Mouse (Mus musculus): ENCODE measurements around the gene Zbtb16.

The Zbtb16 gene

DNA sequence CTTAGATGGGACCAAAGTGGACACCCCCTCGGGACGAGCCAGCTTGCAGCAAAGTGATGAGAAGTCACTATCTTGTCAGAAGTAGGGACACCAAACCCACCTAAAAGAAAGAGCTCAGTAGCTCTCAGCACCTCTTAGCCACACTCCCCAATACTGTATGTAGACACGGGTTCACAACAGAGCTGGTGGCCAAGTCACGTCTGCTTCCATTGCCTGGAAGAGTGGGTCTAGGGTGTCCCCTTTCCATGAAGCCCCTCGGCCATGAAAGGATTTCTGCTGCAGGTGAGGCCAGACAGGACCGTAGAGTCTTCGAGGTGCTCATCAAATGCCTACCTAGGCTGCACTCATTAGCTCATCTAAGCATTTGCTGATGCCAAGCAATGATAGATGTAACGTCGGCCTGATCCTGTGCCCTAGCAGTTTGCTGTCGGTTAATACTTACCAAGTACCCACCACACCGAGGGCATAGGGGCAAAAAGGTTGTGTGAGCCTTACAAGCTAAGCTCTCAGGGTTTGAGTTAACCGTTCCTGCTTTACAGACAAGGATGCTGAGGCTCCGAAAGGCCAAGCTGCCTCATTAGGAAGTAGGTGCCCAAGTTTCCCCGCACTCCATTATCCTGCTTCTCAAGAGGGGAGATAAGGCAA lies 94.5 kb downstream of the Zbtb16 start:
- no peak for DNase-seq

DNA sequence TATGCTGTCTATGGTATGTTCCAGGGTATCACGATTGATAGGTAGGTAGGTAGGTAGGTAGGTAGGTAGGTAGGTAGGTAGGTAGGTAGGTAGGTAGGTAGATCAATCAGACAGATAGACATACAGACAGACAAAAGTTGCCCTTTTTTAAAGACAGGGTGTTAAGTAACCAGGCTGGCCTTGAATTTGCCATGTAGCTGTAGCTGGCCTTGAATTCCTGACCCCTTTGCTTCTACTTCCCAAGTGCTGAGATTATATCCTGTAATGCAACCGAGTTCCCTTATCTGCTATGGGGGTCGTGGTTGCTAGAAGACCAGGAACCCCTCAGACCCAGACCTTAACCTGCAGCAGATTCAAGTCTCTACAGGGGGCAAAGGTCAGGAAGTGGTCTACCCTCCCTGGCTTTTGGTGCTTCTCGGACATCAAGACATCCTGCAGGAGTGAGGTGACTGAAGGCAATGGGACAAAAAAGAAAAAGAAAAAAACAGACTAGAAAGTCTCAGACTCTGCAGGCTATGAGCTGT lies 95.2 kb downstream of the Zbtb16 start:
- no peak for DNase-seq

DNA sequence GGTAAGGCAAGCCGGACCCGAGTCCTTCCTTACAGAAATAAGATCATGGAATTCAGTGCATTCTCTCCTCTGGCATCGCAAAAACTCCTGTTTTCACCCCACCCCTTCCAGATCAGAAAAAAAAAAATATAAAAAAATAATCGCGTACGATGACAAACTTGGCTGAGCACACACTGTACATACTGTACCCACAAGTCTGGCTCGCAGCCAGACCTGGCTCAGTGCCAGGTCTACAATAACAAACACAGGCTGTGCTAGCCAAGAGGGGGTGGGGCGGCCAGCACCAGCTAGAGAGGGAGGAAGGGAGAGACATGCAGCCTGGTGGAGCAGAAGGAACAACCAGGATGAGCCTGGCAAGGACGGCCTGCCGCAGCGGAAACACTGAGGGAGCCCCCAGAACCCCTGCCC lies 95.9 kb downstream of the Zbtb16 start:
- peak; percentile 95 to 98 for DNase-seq

DNA sequence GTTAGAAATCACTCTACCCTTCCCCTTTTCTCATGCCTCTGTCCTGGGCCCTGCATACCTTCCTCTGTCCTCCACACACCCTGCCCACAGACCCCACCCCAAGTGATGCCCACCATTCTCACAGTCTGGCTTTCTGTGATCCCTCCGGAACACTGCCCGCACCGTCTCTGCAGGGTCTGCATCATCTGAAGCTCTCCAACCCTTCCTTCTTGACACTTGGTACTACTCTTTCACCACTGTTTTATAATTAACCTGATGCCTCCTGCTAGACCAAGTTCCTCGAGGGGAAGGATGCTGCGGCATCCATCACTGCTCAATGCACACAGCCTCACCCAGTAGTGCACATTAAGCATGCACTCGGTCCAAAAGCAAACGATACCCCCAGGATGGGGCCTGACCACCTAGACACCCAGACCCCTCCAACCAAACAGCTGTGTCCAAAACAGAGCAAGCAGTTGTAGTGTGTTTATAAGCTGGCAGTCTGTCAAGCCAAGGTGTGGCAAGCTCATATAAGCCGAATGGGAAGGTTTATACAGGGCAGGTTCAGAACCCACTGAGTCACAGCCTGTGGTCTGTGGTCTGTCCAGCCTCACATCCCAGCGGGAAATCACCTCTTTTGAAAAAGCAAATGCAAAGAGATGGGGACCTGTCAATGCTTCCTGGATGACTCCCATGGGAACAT lies 97.1 kb downstream of the Zbtb16 start:
- DNase-seq, result no peak

DNA sequence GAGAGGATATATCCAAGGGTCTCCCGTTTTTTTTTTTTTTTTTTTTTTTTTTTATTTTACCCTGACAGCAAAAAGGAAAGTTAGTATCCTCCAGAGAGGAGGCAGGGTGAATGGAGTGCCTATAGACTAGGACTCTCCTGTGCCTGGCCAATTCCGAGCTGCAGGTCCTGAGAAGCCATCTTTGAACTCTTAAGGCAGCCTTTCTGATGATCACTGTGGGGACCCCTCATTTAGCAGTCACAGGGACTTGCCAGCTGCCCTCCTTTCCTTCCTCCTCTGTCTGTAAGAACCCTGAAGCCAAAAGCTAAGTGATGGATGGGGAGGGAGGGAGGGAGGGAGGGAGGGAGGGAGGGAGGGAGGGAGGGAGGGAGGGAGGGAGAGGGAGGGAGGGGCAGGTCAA lies 98.1 kb downstream of the Zbtb16 start:
- no peak for DNase-seq

DNA sequence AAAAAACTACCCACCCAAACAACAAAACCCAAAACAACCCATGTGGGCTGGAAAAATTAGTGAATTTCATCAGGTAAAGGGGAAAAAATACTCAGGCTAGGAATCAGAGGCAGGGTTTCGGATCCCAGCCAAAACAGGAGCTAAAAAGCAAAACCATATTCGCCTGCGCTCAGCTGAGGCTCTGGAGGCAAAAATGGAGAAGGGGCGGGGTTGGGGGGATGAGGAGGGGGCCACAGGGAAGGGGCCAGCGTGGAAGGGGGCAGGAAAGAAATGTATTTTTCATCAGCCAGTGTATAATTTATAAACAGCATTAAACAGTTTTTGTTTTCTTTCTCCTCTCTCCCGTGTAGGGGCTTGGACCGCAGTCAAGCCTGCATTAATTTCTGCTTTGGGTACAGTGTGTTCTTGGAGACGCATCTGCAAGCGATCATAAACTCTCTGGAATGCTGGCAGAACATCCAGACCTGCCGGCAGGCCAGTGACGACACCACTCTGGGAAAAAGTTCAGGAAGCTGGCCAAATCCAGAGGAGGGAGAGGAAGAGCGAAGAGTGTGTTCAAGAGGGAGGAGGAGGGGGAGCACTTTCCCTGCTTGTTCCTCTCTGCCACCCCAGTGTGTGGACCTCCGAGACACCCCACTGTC lies 98.7 kb downstream of the Zbtb16 start:
- DNase-seq, result peak; percentile 95 to 97

DNA sequence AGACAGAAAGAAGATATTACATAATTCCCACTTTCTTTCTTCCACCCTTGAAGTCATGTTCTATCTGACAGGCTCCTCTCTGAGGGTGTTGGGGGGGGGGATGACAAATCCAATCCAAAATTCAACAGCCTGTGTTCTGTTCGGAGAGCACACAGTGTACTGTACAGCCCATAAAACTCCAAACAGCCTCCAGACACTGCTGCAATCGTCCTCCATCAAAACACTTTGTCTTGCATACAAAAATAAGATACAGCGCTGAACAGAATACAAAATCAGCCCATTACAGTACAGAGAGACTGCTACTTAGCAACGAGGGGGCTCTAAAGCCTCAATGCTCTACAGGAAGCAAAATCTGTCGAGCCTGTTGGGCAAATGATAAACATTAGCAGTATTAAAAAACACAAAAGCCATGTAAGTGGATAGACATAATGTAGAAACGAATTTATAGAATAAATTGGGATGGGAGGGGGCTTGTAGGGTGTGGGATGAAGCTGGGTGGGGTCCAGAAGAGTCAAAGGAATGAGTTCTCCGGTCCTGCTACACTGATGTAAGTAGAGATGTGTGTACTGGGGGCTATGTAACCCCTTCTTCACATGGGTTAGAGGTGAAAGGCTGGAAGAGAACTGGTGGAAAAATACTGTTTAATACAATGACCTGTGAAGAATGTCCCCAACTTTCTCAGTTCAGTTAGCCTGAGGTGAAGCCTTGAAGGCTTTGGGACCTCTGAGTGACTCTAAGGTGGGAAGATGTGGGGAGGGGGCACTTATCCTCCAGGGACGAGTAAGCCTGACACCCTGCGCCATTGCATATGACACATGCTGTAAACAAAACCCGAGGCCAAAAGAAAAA lies 99.4 kb downstream of the Zbtb16 start:
- no peak for DNase-seq

DNA sequence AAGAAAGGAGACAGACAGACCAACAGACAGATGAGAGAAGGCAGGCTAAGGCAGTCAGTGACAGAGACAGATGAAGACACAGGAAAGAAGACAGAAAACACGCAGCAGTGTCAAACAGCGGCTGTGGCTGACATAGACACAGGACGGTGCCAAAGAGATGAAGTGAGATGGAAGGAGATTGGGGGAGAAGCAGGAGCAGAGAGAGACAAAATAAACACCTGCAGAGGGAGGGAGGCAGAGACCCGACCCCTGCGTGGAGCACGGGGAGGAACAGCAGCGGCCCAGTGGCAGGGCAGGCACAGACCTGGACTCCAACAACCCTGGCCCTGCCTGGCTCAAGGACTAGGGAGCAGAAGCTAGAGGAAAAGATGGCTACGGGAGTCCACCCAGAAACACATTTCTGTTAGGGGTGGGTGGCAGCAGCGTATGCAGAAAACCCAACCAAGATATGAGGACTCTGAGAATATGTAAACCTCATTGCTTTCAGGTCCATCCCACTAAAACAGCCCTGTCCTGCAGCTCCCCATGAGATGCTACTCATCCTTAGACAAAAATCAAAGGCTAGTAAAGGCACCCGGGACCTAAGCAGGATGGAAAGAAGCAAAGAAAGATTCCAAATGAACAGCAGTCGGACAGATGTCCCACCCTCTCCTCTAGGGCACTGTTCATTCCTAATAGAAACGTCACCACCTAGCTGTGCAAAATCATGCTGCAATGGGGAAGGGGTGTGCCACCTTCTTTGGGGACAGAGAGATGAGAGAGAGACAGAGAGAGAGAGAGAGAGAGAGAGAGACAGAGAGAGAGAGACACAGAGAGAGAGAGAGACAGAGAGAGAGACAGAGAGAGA lies 100.3 kb downstream of the Zbtb16 start:
- DNase-seq, result no peak

DNA sequence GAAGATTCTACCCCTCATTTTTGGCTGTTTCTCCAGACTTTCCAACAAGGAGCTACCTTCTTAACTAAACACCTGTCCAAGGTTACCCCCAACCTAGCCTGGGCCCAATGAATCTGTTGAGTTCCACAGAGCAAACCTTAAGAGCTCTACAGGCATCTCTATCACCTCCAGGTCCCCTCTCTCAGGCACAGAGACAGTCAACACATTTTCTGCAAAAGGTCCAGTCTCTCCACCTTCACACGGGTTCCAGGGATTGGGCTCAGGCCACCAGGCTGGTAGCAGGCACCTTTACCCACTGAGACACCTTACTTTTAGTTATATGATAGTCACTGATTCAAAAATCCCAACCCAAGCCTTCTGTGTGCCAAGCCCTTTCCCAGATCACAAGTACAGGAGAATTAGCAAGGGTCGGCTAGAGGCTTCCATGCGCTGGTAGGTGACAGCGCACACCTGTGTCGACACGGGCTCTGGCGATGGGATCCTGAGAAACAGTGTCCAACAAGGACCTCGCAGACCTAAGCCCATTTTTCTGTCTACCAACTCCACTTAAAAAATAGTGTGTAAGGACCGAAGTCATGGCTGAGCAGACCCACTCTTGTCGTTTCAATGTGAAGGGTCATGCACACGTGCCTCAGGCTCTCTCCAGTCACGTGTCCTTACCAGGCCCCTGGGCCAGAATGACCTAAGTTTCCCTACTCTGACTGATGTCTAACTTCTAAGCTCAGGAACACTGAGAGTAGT lies 101.1 kb downstream of the Zbtb16 start:
- no peak for DNase-seq

DNA sequence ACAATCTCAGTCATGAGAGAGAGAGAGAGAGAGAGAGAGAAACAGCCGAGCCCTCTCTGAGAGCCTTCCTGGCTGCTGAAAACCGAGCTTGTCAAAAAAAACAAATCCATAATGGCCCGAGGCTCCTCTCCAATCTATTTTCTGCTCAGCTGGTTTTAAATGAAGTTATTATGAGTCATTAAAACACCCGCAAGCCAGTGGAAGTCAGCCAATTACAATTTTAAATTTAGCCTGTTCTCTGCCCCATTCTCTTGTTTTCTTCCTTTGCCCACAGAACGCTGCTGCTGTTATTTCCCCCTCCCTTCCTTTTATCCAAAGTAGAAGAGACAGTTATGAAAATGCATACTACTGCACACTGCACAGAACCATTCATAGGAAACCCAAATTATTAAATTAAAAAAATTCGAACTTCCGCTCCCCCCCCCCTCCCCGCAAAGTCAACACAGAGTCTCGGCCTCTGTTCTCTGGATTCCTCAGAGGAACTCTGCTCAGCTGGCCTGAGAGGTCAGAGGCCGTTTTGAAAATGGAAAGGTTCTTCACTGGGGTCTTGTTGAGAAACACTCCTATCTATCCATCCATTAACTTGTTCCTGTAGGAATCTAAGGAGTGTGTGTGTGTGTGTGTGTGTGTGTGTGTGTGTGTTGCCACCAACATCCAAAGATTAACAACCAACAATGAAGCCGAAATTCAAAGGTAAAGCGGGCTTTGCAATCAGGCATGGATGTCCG lies 102.0 kb downstream of the Zbtb16 start:
- DNase-seq, result peak in 1 of 2 experiments; percentile 69

DNA sequence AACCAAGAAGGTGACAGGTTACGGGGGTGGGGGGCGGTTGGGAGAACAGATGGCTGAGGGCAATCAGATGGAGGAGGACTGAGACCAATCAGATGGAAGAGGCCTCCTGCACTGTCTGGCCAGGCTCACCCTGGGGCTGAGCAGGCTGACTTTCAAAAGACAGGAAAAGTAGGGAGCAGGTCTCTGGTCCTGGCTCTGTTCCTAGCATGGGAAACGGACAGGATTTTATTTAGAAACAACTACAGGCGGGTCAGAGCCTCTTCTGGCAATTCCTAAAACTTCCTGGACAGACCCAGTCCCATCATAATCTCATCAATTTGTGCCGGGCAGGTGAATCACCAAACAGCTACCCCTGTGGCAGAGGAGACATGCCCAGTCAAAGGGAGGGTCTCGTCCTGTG lies 102.9 kb downstream of the Zbtb16 start:
- no peak for DNase-seq

DNA sequence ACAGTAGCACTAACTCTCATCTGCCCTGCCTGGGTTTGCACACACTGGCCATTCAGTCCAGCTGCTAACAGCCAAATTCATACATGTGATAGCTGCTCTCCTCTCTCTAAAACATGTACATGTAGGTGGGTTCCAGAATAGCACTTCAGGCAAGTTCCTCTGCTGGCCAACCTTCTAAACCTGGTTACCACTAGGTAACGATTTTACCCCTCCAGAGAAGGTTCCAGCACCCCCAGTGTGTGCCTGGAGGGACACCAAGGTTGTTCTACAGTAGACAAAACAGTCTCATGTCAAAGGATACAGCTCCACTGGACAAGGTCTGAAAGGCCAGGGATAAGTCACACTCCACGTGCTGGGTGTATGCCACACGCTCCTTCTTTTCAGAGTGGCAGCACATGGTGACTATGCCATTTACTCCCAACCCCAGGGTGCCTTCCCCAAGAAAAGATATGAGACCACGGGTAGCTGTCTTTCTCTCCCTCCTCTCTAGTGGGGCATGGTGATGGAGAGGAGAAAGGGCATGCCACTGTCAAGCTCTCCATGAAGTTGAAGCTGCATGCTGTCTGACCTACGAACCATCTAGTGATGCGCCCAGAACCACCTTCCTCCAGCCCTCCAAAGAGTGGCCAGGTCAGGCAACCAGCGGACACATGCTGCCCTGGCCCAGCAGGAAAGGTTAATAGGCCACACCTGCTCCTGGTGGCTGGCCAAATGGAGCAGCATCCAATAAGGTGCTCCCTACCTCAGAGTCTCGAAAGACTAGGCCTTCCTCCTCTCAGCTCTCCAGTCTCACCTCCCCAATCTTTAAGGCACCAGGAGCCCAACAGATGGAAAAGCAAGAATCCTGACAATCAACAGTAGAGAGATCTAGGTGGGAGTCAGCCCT lies 104.1 kb downstream of the Zbtb16 start:
- DNase-seq, result no peak

DNA sequence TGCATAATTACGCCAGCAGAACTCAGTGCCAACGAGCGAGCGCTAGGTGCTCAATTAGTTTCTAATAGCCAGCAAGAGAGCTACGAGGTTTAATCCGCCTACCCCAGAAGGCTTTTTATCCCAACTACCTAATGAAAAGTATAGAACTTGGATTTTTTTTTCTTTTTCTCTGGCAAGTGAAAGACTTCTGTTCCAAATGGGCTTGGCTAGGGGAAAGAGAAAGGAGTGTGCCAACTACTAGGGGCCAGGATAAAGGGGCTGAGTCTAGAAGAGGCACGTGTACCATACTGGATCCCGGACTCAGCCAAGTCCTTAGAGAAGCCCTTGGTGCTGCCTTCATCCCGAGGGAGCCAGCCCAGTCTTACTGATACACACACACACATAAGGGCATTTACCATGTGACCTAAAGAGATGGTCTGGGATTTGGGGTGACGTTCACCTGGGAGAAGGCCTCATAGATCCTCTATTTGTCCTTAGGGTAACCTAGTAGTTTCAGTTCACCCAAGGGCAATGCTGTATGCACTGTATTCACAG lies 105.5 kb downstream of the Zbtb16 start:
- no peak for DNase-seq

DNA sequence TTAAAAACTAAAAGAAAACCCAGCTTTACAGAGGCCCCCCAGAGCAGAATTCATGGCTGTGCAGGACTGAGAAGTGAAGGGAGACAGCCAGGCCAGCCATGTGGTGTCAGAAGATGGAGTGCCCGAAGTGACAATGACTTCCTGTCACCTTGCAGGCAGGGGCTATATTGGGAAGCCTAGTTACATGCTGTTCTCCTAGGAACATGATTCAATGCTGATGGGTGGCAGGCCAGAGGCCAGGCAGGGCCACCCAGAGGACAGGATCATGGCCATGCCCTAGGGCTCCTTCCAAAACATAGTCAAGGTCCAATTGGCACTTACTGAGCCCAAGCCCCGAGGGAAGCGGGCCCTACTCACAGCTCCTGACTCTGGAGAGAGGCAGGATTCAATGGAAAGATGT lies 106.6 kb downstream of the Zbtb16 start:
- DNase-seq, result peak in 1 of 2 experiments; percentile 57

DNA sequence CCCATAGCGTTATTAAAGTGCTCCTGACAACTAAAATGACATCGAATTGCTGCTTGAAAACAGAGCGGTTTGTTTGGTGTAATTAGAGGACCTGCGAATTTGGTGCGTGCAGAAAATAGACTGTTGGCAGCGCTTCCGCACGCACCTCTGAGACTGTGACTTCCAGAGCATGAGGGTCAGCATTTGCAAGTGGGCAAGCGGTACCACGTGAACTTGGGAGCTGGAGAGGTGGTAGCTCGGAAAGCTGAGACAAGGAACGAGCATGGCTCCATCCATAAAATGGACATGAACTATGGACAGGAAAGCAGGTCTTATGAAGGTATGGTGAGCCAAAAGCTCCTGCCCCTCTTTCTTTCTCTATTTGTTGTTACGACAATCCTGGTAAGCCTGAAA lies 107.3 kb downstream of the Zbtb16 start:
- no peak for DNase-seq

DNA sequence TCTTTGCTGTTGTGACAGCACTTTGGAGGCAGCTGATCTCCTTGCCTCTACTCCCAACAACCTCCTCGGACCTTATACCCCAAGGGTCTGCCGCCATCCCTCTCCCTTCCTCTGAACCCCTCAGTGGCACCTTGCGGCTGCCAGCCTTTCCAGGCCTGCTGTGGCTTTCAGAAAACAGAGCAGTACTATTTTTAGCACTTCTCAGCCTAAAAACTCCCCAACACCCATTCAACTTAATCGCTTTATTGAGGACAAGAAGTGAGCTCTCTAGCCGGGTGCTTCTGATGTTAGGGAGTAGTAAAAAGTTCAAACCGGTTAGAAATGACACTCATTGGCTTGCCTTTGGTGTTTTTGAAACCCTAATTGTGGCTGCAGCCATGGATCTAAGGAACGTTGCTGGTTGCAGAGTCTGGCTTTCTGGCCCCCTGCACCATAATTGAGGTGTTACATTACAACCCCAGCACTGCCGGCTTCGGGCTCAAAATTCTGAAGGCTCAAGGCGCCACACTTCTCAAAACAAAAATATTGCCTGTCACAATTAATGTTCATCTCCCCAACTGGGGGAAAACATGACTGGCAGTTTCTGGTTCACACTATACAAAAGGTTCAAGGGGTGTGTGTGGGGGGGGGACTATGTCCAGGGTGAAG lies 107.8 kb downstream of the Zbtb16 start:
- no peak for DNase-seq

DNA sequence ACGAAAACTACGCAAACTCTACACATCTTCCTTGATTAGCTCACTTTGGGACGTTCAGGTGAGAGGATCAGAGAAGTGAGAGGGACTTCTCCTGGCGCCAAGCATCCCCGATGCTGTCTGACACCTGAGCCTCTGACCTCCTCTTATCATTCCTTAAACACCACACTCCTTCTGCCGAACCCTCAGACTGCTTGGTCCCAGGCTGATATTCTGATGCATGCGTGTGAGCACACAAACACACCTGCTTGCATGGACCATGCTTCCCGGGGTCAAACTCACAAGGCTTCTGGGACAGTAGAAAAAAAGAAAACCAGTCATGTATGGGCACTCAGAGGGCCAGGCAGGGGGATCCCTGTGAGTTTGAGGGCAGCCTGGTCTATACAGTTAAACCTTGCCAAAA lies 109.7 kb downstream of the Zbtb16 start:
- DNase-seq, result no peak

DNA sequence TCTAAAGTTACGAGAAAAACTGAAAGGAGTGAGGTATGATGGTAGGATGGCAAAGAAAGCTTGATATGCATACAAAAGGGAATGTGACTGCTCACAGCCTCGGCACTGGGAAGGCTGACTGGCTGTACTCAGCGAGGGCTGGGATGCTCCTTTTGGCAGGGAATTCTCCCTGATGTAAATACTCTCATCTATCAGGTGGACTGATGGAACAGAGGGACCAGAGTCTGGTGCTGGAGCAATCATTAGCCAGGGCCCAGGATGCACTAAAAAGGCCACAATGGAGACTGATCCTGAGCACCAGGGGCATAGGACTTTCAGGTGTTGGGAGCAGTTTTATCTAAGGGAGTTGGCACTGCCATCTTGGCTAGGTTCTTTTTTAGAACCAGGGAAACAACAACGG lies 110.1 kb downstream of the Zbtb16 start:
- DNase-seq, result no peak

DNA sequence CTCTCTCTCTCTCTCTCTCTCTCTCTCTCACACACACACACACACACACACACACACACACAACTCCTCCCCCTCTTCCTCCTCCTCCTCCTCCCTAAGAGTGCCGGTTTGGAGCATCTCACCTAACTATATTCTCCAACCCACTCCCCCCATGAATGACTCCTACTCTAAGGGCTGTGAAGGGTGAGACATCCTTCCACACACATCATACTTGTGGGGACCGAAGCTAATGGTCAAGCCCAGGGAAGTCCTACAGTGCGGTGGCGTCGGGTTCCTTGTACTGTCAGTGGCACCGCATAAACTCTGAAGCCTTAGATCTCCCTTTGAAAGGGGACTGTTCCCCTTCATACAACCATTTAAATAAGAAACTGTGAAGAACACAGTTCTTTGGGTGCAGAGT lies 110.9 kb downstream of the Zbtb16 start:
- no peak for DNase-seq

Measured in kidney, adult 8-10 months (tissue).